Mouse (Mus musculus): ENCODE data around the gene Nyap1.
A peak's percentile ranks its signal among the peaks of the same experiment; 100 is the strongest.
"Not testable (repeated sequence)": the region's sequence is repeated elsewhere in the genome, so short reads cannot be mapped to it uniquely, and the experiment has no call there.

The Nyap1 gene

GRCm38 (mm10) chr5:137768475-137768874 is 27.1 kb upstream of the Nyap1 start:
- no peak for DNase-seq

- no peak for DNase-seq
These were observed 24.9 kb upstream of the Nyap1 start for GRCm38 (mm10) chr5:137766270-137766669.

- no peak for DNase-seq
These were observed 23.4 kb upstream of the Nyap1 start for GRCm38 (mm10) chr5:137764609-137765340.

GRCm38 (mm10) chr5:137759971-137760412 is 18.6 kb upstream of the Nyap1 start:
- DNase-seq: peak; percentile 88

- no peak for DNase-seq
These were observed 17.6 kb upstream of the Nyap1 start for GRCm38 (mm10) chr5:137758921-137759534.

- DNase-seq: peak; percentile 53
These were observed 16.5 kb upstream of the Nyap1 start for GRCm38 (mm10) chr5:137757887-137758286.

- peak; percentile 91 for DNase-seq
These were observed 15.7 kb upstream of the Nyap1 start for GRCm38 (mm10) chr5:137756882-137757661.

GRCm38 (mm10) chr5:137756106-137756505 is 14.7 kb upstream of the Nyap1 start:
- DNase-seq: no peak

GRCm38 (mm10) chr5:137755425-137755824 is 14.0 kb upstream of the Nyap1 start:
- DNase-seq: no peak

- no peak for DNase-seq
These were observed 11.9 kb upstream of the Nyap1 start for GRCm38 (mm10) chr5:137753111-137753832.

GRCm38 (mm10) chr5:137751988-137752387 is 10.6 kb upstream of the Nyap1 start:
- no peak for DNase-seq

- DNase-seq: no peak
These were observed 9.9 kb upstream of the Nyap1 start for GRCm38 (mm10) chr5:137751221-137751887.

GRCm38 (mm10) chr5:137750212-137750611 is 8.8 kb upstream of the Nyap1 start:
- DNase-seq: not testable (repeated sequence)

GRCm38 (mm10) chr5:137749196-137749836 is 7.9 kb upstream of the Nyap1 start:
- DNase-seq: peak; percentile 50

- DNase-seq: peak; percentile 55
These were observed 6.8 kb upstream of the Nyap1 start for GRCm38 (mm10) chr5:137748130-137748770.

GRCm38 (mm10) chr5:137747326-137747961 is 6.0 kb upstream of the Nyap1 start:
- DNase-seq: peak; percentile 70

- DNase-seq: peak; percentile 70
These were observed 5.5 kb upstream of the Nyap1 start for GRCm38 (mm10) chr5:137746851-137747325.

GRCm38 (mm10) chr5:137746282-137746850 is 5.0 kb upstream of the Nyap1 start:
- peak; percentile 85 for DNase-seq

GRCm38 (mm10) chr5:137745214-137746171 is 4.1 kb upstream of the Nyap1 start, which contains the start of gene Tsc22d4:
Gene Tsc22d4, plus strand, starts transcription at chr5:137745730.
- DNase-seq: peak; percentile 95
